Mouse (Mus musculus): ENCODE data around the gene Atp5g3.

Atp5g3 gene

DNA sequence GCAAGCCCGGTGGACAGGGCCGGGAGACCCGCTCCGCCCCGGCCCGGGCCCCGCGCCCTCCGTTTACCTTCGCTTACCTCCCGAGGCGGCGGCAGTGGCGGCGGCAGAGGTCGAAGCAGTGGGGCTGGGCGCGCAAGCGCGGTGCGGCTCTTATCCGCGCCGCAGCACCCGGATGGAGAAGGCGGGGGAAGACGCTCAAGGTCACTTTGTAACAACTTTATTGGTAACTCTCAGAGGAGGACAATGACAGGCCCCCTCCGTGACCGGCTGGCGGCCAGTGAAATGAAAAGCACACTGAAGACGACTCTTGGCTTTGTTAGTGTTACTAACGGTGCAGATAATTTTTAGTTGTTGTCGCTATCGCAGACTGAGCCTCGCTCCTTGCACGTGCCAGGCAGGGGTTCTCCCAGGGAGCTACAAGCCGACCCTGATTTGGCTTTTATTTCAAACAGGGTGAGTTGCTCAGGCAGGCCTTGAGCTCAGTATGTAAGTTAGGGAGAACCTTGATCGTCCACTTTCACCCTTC, at the start of gene Atp5g3:
Gene Atp5g3 (minus strand): TSS at position 152 of the 526 bp plus-strand sequence.
- WGBS: under 1% methylated on average over 38 of the region's 38 CpGs

- 72% methylated on average over 6 of the region's 6 CpGs for WGBS
Observed at GRCm38 (mm10) chr2:73958342-73958741, 47.2 kb upstream of the Atp5g3 start.

GRCm38 (mm10) chr2:73953612-73954011, 42.5 kb upstream of the Atp5g3 start:
- 91% methylated on average over 1 of the region's 1 CpGs for WGBS

DNA sequence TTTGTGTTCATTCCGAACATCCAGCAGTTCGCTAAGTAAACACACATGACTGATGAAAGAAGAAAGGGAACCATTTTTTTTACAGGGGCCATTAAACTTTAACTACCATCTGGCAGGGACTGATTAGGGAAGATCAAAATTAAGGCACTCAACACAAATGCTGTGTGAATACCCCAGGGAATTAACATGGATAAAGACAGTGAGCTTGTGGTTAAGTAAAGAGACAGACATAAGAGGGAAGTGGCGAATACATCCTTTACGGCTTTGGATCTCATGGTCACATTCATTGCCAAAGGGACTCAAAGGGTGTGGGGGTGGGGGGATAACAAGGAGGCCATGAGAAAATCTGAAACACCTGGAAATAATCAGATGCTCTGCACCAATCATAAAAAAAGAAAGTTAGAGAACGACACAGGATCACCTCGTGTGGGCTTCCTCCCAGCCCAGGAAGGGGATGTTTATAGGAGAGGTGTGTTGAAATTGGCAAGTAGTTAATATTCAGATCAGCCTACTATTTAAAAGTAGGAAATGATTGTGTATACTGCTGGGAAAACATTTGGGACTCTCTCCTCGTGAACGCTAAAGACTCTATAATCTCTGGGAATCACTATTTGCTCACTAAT, 41.6 kb upstream of the Atp5g3 start:
- WGBS: 64% methylated on average over 8 of the region's 8 CpGs

- WGBS: 94% methylated on average over 2 of the region's 2 CpGs
Observed at GRCm38 (mm10) chr2:73947360-73947759, 36.2 kb upstream of the Atp5g3 start.

DNA sequence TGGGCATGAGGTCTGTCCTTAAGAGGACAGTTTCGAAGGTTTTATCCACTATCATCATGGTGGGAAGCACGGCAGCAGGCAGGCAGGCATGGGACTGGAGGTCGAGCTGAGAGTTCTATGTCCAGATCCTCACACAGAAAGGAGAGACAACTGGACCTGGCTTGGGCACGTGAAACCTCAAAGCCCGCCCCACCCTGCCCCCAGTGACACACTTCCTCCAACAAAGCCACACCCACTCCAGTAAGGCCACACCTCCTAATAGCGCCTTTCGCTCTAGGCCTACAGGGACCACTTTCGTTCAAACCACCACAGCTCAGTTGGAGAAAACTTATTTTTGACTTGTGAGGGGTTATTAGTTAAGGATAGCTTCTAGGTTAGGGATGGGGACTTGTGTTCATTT, 32.6 kb upstream of the Atp5g3 start:
- 97% methylated on average over 8 of the region's 8 CpGs for WGBS

GRCm38 (mm10) chr2:73942844-73943243, 31.7 kb upstream of the Atp5g3 start:
- 80% methylated on average over 3 of the region's 3 CpGs for WGBS

DNA sequence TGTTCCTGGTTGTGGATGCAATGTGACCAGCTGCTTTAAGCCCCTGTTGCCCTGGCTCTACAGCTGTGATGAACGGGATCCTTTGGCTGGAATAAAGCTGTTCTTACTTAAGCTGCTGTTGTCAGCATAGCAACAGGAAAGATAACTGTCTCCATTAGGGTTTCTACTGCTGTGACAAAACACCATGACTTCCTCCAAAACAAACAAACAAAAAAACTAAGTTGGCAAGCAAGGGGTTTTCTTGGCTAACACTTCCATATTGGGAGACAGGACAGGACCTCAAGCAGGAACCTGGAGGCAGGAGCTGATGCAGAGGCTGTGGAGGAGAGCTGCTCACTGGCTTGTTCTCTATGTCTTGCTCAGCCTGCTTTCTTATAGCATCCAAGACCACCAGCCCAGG, 30.2 kb upstream of the Atp5g3 start:
- 41% methylated on average over 1 of the region's 1 CpGs for WGBS

GRCm38 (mm10) chr2:73940471-73940870, 29.3 kb upstream of the Atp5g3 start:
- WGBS: 86% methylated on average over 7 of the region's 7 CpGs

- 86% methylated on average over 2 of the region's 2 CpGs for WGBS
Observed at GRCm38 (mm10) chr2:73938896-73939295, 27.8 kb upstream of the Atp5g3 start.

GRCm38 (mm10) chr2:73932676-73933313, 21.7 kb upstream of the Atp5g3 start:
- 55% methylated on average over 8 of the region's 8 CpGs for WGBS

DNA sequence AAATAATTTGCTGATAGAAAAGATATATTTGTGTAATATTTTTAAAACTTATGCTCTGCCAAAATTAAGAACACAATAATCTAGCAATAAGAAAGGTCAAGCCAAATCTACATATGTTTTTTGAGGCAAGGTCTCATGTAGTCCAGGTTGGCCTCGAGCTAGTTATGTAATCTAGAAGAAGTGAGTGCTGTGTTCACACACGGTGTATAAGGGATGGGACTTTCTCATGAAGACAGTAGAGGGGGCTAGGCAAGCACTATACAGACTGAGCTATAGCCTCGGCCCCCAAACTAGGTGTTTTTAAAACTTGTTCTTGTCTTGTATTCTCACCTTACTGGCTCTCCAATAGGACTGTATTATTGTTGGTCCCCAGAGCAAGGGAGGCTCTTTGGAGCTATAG, 14.4 kb upstream of the Atp5g3 start:
- WGBS: 49% methylated on average over 3 of the region's 3 CpGs

DNA sequence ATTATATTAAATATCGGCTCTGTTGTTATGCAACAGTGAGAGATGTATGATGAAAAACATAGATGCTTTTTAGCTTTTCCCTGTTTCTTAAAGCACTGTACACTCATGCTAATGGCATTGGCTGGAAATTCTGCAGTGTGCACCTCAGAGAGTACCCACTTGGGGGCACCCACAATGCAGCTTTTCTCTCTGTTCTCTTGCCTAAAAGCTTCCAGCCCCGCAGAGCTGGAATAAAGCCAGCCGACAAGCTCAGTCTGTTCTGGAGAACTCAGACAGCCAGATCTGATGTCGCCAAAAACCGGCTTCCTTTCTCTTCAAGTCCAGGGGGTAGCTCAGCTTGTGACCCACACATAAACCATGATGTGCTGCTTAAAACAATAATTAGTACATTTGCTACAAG, 14.0 kb upstream of the Atp5g3 start:
- WGBS: 10% methylated on average over 5 of the region's 5 CpGs

- WGBS: 19% methylated on average over 7 of the region's 7 CpGs
Observed at GRCm38 (mm10) chr2:73919642-73920041, 8.5 kb upstream of the Atp5g3 start.

- WGBS: 62% methylated on average over 3 of the region's 3 CpGs
Observed at GRCm38 (mm10) chr2:73912264-73912663, 1.1 kb upstream of the Atp5g3 start.

- WGBS: 1% methylated on average over 49 of the region's 50 CpGs
Observed at GRCm38 (mm10) chr2:73910571-73911174, 453 bp downstream of the Atp5g3 start.

DNA sequence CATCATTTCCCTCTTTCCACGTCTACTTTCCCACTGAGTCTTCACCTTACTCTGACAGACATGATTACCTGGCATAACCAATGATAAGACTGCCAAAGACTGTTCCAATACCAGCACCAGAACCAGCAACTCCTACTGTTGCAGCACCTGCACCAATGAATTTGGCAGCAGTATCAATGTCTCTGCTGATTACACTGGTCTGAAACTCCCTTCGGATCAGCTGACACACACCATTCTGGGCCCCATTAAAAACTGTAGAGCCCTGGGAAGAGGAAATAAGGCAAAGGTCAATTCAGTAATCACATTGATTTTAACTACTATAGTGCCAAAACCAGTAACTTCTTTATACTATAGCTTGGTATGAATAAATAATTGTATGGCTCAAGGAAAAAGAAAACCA, 2.0 kb downstream of the Atp5g3 start:
- WGBS: 67% methylated on average over 2 of the region's 2 CpGs

GRCm38 (mm10) chr2:73903536-73903935, 7.6 kb downstream of the Atp5g3 start:
- WGBS: 97% methylated on average over 2 of the region's 2 CpGs

- 96% methylated on average over 3 of the region's 3 CpGs for WGBS
Observed at GRCm38 (mm10) chr2:73902328-73902727, 8.8 kb downstream of the Atp5g3 start.

GRCm38 (mm10) chr2:73900364-73900763, 10.8 kb downstream of the Atp5g3 start:
- WGBS: 83% methylated on average over 1 of the region's 1 CpGs

GRCm38 (mm10) chr2:73896919-73897318, 14.2 kb downstream of the Atp5g3 start:
- 71% methylated on average over 4 of the region's 4 CpGs for WGBS

DNA sequence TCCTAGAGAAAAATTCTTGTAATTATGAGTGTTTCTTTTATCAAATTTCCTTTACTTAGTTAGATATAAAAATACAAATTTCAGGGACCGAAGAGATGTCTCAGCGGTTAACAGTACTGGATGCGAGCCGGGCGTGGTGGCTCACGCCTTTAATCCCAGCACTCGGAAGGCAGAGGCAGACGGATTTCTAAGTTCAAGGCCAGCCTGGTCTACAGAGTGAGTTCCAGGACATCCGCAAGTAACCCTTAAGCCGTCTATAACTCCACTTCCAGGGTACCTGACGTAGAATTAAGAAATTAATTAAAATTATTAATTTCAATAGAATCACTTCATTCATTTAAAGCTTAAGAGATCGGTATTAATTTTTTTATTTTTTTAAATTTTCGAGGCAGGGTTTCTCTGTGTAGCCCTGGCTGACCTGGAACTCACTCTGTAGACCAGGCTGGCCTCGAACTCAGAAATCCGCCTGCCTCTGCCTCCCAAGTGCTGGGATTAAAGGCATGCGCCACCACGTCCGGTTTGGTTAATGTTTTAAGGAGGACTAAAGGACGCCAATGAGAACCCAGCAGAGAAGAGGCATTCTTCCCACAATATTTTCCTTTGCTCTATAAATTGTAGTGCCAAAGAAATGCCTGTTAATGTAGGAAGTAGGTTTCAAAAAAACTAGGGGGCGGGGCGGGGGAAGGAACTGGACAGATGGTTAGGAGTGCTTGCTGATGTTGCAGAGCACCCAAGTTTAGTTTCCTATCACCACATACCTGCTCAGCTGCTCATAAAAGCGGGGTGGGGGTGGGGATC, 17.5 kb downstream of the Atp5g3 start:
- WGBS: 47% methylated on average over 22 of the region's 22 CpGs

Measured in cerebral cortex, adult 2 months (tissue).